Mouse (Mus musculus): Measurements from ENCODE around the gene Nde1. TPM values are rescaled to one million over a fixed set of nuclear protein-coding genes. Genes with fewer than 3 reads are reported as not detected.
A peak's percentile ranks its signal among the peaks of the same experiment; 100 is the strongest.
"Not testable (repeated sequence)": the region's sequence is repeated elsewhere in the genome, so short reads cannot be mapped to it uniquely, and the experiment has no call there.

Nde1 gene
- polyA plus RNA-seq, 1 experiment from 2014 or later = 50.1 TPM

DNA sequence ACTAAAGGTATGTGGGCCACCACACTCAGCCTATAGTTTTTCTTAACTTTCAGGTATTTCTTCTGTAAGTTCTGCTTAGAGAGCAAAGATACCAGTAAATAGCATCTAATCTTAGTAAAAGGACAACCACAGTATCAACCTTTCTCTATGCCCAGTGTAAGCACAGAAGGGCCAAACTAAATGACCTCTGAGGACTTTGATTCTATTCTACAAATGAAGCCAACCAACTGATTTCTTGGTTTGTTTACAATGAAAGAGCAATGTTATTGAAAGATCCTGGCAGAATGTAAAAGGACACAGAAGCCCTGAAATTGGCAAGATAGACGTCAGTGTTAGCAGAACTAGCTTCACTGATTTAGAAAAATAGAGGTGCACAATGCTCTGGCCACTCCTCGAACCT, 7.4 kb upstream of the Nde1 start:
- 70% methylated on average over 1 of the region's 2 CpGs for WGBS (ENCODE audit: insufficient replicate concordance)
- ATAC-seq (ENCODE audit: low read depth); H3K4me3 ChIP-seq (ENCODE audit: low read depth, low read length); H3K9me3 ChIP-seq (replicated peaks; ENCODE audit: control insufficient read depth, low read length); H3K27ac ChIP-seq (ENCODE audit: low read length); H3K27me3 ChIP-seq (ENCODE audit: control insufficient read depth, insufficient read depth, low read depth, low read length); H3K9ac ChIP-seq (ENCODE audit: low read depth, low read length); H3K4me2 ChIP-seq (ENCODE audit: low read depth, low read length): not testable (repeated sequence)
- H3K4me1 ChIP-seq (ENCODE audit: control insufficient read depth, low read depth, low read length) = peaks cover 14% of the 10 kb centered on the region
- H3K36me3 ChIP-seq (ENCODE audit: control insufficient read depth, insufficient read depth) = peaks cover 18% of the 10 kb centered on the region

GRCm38 (mm10) chr16:14156312-14156711, 6.8 kb upstream of the Nde1 start:
- Histone ChIP-seq H3K36me3 (ENCODE audit: control insufficient read depth, insufficient read depth) (peaks cover 16% of the 10 kb centered on the region), H3K4me2 (ENCODE audit: low read depth, low read length) (no peak overlapping the region), H3K4me3 (ENCODE audit: low read depth, low read length) (no peak overlapping the region), H3K27me3 (ENCODE audit: control insufficient read depth, insufficient read depth, low read depth, low read length) (no peaks in the 10 kb centered on the region), H3K9ac (ENCODE audit: low read depth, low read length) (no peak overlapping the region), H3K9me3 (replicated peaks; ENCODE audit: control insufficient read depth, low read length) (no peaks in the 10 kb centered on the region), H3K27ac (ENCODE audit: low read length) (no peak overlapping the region), H3K4me1 (ENCODE audit: control insufficient read depth, low read depth, low read length) (peaks cover 14% of the 10 kb centered on the region)
- 58% methylated on average over 5 of the region's 6 CpGs for WGBS (ENCODE audit: insufficient replicate concordance)
- ATAC-seq (ENCODE audit: low read depth) = no peak

DNA sequence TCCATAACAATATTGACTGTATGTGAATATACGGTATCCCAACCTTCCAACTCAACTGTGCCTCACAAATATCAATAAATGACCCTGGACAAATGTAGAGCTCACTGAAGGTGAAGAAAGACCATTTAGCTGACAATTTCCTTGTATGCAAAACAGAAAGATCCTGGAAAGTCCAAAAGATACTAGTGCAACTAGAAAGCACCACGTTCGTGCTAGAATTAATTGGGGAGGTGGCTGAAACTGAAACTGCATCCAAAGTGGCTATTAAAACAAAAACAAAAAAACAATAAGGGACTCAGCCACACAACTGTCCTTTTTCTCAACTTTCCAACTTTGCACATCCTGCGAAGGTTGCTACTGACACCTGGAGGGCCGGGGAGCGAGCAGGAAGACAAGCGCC, 4.5 kb upstream of the Nde1 start:
- Histone ChIP-seq H3K4me3 (ENCODE audit: low read depth, low read length) (peak overlapping the region; percentile 97), H3K36me3 (ENCODE audit: control insufficient read depth, insufficient read depth) (peaks cover 3% of the 10 kb centered on the region), H3K27ac (ENCODE audit: low read length) (peak overlapping the region; percentile 82), H3K4me2 (ENCODE audit: low read depth, low read length) (peak overlapping the region; percentile 82), H3K27me3 (ENCODE audit: control insufficient read depth, insufficient read depth, low read depth, low read length) (no peaks in the 10 kb centered on the region), H3K9me3 (replicated peaks; ENCODE audit: control insufficient read depth, low read length) (no peaks in the 10 kb centered on the region), H3K9ac (ENCODE audit: low read depth, low read length) (peak overlapping the region; percentile 90), H3K4me1 (ENCODE audit: control insufficient read depth, low read depth, low read length) (peaks cover 20% of the 10 kb centered on the region)
- no peak for ATAC-seq (ENCODE audit: low read depth)
- 9% methylated on average over 7 of the region's 7 CpGs for WGBS (ENCODE audit: insufficient replicate concordance)

DNA sequence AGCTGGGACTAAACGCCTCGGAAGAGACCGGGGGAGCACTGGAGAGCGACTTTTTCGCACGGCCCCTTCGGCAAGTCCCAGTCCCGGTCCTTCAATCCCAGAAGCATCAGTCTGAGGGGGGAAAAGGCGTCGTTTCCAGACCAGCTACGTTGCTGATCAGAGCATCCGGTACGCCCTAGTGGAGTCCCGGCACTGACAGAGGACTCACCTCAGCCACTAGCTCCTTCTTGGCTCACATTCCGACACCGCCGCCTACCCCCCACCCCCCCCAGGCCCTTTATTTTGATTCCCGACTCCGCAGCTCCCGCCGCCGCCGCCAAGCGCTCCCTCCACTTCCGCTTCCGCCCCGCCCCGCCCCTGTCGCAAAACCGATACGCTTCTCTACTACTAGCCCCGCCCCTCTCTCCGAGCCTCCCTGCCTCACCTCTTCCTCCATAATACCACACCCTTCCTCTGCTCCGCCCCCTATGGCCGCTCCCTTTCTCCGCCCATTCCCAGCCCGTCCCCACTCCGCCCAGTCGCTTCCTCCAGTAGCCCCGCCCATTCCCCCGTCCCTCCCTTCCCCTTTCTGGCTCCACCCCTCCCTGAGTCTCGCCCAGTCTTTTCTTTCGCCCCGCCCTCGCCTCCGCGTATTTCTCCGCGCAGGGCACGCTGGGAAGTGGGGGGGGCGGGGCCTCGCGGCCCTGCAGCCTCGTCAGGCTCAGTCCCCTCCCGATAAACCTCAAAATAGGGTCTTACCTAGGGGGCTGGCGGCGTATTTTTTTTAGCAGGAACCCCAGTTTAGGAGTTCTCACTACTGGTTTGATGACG, 3.9 kb upstream of the Nde1 start:
- no peaks in the 10 kb centered on the region for H3K9me3 ChIP-seq (replicated peaks; ENCODE audit: control insufficient read depth, low read length)
- H3K4me2 ChIP-seq (ENCODE audit: low read depth, low read length) = peak overlapping the region; percentile 96
- peak overlapping the region; percentile 97 for H3K4me3 ChIP-seq (ENCODE audit: low read depth, low read length)
- peak overlapping the region; percentile 83 for H3K27ac ChIP-seq (ENCODE audit: low read length)
- H3K9ac ChIP-seq (ENCODE audit: low read depth, low read length) = peak overlapping the region; percentile 90
- H3K4me1 ChIP-seq (ENCODE audit: control insufficient read depth, low read depth, low read length) = peaks cover 22% of the 10 kb centered on the region
- ATAC-seq (ENCODE audit: low read depth) = peak; percentile 80
- no peaks in the 10 kb centered on the region for H3K27me3 ChIP-seq (ENCODE audit: control insufficient read depth, insufficient read depth, low read depth, low read length)
- no peaks in the 10 kb centered on the region for H3K36me3 ChIP-seq (ENCODE audit: control insufficient read depth, insufficient read depth)
- WGBS (ENCODE audit: insufficient replicate concordance) = under 1% methylated on average over 58 of the region's 58 CpGs

DNA sequence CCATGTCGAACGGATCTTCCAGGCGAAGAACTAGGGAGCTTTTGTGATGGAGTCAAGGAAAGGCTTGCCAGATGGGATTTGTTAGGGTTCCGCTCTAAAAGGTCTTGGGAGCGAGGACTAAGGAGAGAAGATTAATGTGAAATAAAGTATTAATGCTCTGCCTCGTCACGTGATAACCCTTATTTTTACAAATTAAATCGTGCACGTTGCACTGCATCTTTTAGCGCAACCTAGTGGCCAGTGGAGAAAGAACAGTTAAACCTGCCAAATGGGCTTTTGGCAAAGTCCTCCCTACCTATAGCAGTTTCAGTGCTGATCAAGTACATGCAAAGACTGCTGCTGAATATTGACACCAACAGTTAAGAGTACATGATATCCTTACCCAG, 3.3 kb upstream of the Nde1 start:
- Histone ChIP-seq H3K4me1 (ENCODE audit: control insufficient read depth, low read depth, low read length) (peaks cover 28% of the 10 kb centered on the region), H3K9ac (ENCODE audit: low read depth, low read length) (peak overlapping the region; percentile 69), H3K27me3 (ENCODE audit: control insufficient read depth, insufficient read depth, low read depth, low read length) (no peaks in the 10 kb centered on the region), H3K4me3 (ENCODE audit: low read depth, low read length) (peak overlapping the region; percentile 97), H3K36me3 (ENCODE audit: control insufficient read depth, insufficient read depth) (no peaks in the 10 kb centered on the region), H3K4me2 (ENCODE audit: low read depth, low read length) (peak overlapping the region; percentile 96), H3K27ac (ENCODE audit: low read length) (peak overlapping the region; percentile 83), H3K9me3 (replicated peaks; ENCODE audit: control insufficient read depth, low read length) (no peaks in the 10 kb centered on the region)
- 0% methylated on average over 10 of the region's 10 CpGs for WGBS (ENCODE audit: insufficient replicate concordance)
- ATAC-seq (ENCODE audit: low read depth) = no peak

- 67% methylated on average over 1 of the region's 1 CpGs for WGBS (ENCODE audit: insufficient replicate concordance)
- Histone ChIP-seq H3K4me1 (ENCODE audit: control insufficient read depth, low read depth, low read length) (peaks cover 40% of the 10 kb centered on the region), H3K4me3 (ENCODE audit: low read depth, low read length) (no peak overlapping the region), H3K27ac (ENCODE audit: low read length) (no peak overlapping the region), H3K36me3 (ENCODE audit: control insufficient read depth, insufficient read depth) (no peaks in the 10 kb centered on the region), H3K9ac (ENCODE audit: low read depth, low read length) (no peak overlapping the region), H3K27me3 (ENCODE audit: control insufficient read depth, insufficient read depth, low read depth, low read length) (no peaks in the 10 kb centered on the region), H3K4me2 (ENCODE audit: low read depth, low read length) (no peak overlapping the region), H3K9me3 (replicated peaks; ENCODE audit: control insufficient read depth, low read length) (no peaks in the 10 kb centered on the region)
- ATAC-seq (ENCODE audit: low read depth) = no peak
These were observed 2.1 kb upstream of the Nde1 start for GRCm38 (mm10) chr16:14160941-14161340.

- H3K27ac ChIP-seq (ENCODE audit: low read length) = peak overlapping the region; percentile 95
- peaks cover 38% of the 10 kb centered on the region for H3K4me1 ChIP-seq (ENCODE audit: control insufficient read depth, low read depth, low read length)
These were observed 656 bp downstream of the Nde1 start for GRCm38 (mm10) chr16:14163731-14164130.

GRCm38 (mm10) chr16:14166490-14166889, 3.4 kb downstream of the Nde1 start:
- Histone ChIP-seq H3K4me2 (ENCODE audit: low read depth, low read length) (peak overlapping the region; percentile 89), H3K36me3 (ENCODE audit: control insufficient read depth, insufficient read depth) (peaks cover 26% of the 10 kb centered on the region), H3K27me3 (ENCODE audit: control insufficient read depth, insufficient read depth, low read depth, low read length) (no peaks in the 10 kb centered on the region), H3K27ac (ENCODE audit: low read length) (peak overlapping the region; percentile 71), H3K9ac (ENCODE audit: low read depth, low read length) (no peak overlapping the region; the same call in 1 of the 2 replicates), H3K9me3 (replicated peaks; ENCODE audit: control insufficient read depth, low read length) (no peaks in the 10 kb centered on the region), H3K4me1 (ENCODE audit: control insufficient read depth, low read depth, low read length) (peaks cover 34% of the 10 kb centered on the region), H3K4me3 (ENCODE audit: low read depth, low read length) (peak overlapping the region; percentile 85)
- WGBS (ENCODE audit: insufficient replicate concordance) = 46% methylated on average over 4 of the region's 4 CpGs
- peak; percentile 23 for ATAC-seq (ENCODE audit: low read depth)

More at GRCm38 (mm10) chr16:14163731-14164130, 656 bp downstream of the Nde1 start:
- ATAC-seq (ENCODE audit: low read depth) = no peak
- Histone ChIP-seq H3K4me3 (ENCODE audit: low read depth, low read length) (peak overlapping the region; percentile 85), H3K27me3 (ENCODE audit: control insufficient read depth, insufficient read depth, low read depth, low read length) (no peaks in the 10 kb centered on the region), H3K36me3 (ENCODE audit: control insufficient read depth, insufficient read depth) (peaks cover 3% of the 10 kb centered on the region; the same call in 1 of the 2 replicates), H3K9ac (ENCODE audit: low read depth, low read length) (peak overlapping the region; percentile 89), H3K9me3 (replicated peaks; ENCODE audit: control insufficient read depth, low read length) (no peaks in the 10 kb centered on the region), H3K4me2 (ENCODE audit: low read depth, low read length) (peak overlapping the region; percentile 89)
- WGBS (ENCODE audit: insufficient replicate concordance) = 1% methylated on average over 10 of the region's 10 CpGs

- no peaks in the 10 kb centered on the region for H3K9me3 ChIP-seq (replicated peaks; ENCODE audit: control insufficient read depth, low read length)
- WGBS (ENCODE audit: insufficient replicate concordance) = 86% methylated on average over 1 of the region's 1 CpGs
- no peak for ATAC-seq (ENCODE audit: low read depth)
- peaks cover 53% of the 10 kb centered on the region for H3K36me3 ChIP-seq (ENCODE audit: control insufficient read depth, insufficient read depth)
- H3K4me3 ChIP-seq (ENCODE audit: low read depth, low read length) = no peak overlapping the region
- H3K27ac ChIP-seq (ENCODE audit: low read length) = no peak overlapping the region
- no peak overlapping the region for H3K4me2 ChIP-seq (ENCODE audit: low read depth, low read length)
- H3K4me1 ChIP-seq (ENCODE audit: control insufficient read depth, low read depth, low read length) = peaks cover 22% of the 10 kb centered on the region
- no peaks in the 10 kb centered on the region for H3K27me3 ChIP-seq (ENCODE audit: control insufficient read depth, insufficient read depth, low read depth, low read length)
- H3K9ac ChIP-seq (ENCODE audit: low read depth, low read length) = no peak overlapping the region
These were observed 6.6 kb downstream of the Nde1 start for GRCm38 (mm10) chr16:14169706-14170105.

Data from liver, embryonic 16.5 days (tissue).